Mouse (Mus musculus): ENCODE measurements around the gene Camk2g.

The Camk2g gene

DNA sequence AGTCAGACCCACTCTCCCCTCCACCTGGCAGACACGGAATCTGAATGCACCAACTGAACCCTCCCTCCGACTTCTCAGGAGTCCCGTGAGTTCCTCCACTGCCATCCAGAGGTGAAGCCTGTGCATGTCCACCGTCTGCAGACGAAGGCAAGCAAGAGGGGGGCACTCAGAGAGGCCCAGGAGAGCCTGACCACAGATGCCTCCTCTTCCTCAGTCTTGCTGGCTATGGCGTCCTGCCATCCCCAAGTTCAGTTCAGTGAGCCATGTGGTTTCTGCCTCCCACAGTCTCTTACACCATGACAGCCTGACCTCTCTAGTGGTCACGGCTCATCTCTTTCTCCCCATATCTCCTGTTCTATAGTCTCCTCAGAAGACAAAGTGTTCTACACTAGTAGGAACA lies 9.2 kb downstream of the Camk2g start:
- no peak for DNase-seq

DNA sequence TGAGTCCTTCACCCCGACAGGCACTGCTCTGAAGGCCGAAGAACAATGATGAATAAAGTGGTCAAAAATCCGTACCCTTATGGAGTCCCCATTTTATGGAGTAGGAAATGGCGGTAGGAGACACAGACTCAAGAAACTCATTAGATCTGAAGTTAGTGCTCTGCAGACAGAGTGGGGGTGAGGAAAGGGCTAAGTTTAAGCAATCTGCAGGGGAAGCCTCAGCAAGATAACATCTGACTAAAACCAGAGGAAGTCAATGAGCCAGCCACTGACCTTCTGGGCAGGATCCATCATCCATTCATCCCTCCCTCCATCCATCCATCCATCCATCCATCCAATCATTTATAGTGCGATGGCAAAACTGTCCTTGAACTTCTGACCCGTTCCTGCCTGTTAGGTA lies 10.4 kb downstream of the Camk2g start:
- DNase-seq, result no peak

DNA sequence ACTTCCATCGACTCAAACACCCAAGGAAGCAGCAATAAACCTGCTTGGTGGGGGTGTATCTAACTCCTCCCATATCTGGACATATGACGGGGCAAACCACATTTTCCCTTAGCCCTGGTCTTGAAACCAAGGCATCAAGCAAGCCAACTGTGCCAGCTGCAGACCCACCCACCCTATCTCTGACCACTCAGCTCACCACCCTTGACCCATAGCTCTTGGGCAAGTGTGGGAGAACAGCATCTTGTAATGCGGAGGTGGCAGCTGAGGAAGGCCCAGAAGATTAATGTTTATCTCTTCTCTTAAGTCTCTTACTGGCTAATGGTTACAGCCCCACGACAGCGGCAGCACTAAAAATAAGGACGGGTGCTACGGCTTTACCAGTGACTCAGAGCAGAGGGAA lies 11.0 kb downstream of the Camk2g start:
- no peak for DNase-seq

DNA sequence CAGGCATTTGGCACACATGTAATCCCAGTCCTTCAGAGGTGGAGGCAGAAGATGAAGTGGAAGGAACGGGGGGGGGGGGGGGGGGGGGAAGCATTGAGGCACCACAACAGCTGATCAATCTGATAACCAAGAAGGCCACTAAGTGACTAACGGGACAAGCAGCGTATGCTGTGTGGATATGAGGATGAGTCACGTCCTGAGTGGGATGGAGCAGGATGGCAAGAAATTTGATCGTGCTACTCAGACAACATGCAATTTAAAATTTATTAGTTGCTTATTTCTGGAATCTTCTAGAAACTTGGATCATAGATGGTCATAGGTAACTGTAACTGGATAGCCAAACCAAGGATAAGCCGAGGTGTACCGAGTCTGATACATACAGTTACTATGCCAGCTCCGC lies 13.7 kb downstream of the Camk2g start:
- no peak for DNase-seq

DNA sequence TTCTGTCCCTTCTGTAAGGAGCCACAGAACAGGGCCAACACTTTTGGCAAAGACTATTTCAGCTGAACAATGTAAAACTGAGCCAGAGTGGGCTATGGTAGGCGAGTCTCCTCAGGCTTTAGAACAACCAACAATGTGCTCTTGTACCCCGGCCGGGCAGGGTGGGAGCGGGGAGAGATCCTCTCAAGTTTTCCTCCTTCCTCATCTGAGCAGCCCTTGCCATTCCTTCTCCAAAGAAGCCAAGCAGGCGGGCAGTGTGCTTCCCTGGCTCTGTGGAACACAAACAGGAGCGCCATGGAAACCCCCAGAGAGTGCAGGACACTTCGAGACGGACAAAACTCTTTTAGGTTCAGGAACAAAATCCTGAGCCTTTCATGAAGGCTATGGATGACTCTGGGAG lies 15.4 kb downstream of the Camk2g start:
- DNase-seq, result no peak

DNA sequence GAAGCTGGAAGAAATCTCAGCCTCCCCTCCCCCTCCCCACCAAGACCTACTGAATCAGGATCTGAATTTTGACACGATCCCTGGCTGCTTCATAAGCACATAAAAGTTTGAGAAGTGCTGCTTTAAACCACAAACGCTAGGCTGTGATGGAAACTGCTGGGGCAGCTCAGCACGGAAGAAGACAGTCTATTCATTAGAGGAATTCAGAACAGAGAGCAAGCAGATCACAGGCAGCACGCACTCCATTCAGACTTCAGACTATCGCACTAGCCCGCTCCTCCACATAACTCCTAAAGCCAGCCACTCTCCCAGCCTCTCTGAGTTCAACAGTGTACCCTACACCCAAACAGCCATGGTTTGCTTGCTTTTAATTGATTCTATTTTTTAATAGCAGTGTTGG lies 18.2 kb downstream of the Camk2g start:
- no peak for DNase-seq

DNA sequence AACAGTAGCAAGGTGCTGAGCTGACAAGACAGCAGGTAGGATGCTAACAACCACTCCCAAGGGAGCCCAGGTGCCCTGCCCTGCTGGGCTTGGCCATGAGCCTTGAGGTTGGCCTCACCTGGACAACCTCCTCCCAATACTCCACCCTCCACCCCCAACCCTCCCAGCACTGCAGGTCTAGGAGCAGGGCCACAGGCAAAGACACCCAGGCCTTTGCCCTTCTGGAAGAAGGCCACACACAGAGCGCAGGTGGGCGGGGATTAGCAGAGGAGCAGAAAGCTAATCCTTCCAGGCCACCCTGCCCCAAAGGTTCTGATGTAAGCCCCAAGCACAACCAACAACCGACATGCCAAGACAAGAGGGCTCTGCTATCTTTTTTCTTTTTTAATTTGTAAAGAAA lies 20.5 kb downstream of the Camk2g start:
- no peak for DNase-seq

DNA sequence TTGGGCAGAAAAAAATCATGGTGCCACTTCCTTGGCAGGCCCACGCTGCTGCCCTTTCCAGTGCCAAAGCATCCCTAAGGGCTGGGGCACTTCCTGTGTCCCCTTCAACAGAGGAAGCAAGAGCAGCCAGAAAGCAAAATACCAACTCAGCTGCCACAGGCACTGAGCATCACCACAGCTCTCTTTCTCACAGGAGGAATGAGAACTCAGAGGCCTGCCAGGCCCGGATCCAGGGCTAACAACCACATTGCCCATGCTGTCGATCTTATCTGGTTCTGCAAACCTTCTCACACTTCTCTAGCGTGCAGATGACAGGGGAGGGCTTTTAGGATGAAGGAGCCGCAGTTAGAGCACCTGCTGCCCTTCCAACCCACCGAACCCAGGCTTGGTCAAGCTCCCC lies 21.1 kb downstream of the Camk2g start:
- peak; percentile 87 for DNase-seq

DNA sequence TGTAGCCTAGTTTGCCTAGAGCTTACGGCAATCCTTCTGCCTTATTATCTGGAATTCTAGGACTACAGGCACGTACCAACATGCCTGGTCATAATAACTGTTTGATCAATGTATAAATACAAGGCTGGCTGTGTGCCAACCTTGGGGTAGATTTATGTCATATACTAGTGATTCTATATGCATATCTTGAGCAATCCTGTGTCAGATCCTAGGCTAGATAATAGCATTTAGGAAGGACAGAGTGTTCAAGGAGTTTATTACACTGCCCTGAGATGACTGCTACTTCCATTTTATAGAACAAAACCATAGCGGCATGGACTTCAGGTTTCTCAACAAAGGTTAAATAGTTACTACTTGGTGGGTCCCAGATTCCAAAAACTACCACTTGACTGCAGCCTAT lies 21.9 kb downstream of the Camk2g start:
- no peak for DNase-seq

DNA sequence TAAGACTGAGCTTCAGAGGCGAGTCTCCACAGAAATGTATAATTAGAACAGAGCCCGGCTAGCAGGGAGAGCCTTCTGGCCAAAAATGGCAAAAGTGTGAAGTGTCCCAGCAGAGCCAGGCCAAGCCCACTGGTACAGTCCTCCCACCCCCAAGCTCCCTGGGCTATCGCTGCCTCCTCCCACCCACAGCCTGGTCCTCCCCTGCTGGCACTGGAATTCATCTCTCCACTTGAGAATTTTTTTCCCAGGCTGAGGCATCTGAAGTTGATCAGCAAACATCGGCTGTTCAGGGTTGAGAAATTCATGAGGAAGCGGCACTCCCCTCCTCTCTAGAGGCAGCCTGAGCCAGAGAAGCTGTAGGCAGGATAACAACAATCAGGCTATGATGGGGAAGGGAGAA lies 25.3 kb downstream of the Camk2g start:
- DNase-seq, result peak; percentile 96

DNA sequence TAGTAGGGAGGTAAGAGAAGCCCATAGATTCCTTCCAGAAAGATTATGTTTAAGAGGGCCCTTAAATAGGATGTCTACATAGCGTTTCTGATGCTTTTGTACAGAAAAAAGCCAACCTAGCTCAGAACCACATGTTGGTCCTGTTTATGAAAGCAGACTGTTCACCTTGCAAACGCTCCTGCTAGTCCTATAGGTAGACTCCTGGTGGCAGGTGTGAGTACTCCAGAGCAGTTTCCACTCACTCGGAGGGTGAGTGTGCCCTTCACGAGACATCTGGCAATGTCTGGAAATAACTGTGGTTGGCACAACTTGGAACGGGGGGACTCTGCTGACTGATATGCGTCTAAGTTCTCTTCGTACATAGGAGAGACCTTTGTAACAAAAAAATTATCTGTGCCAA lies 26.0 kb downstream of the Camk2g start:
- no peak for DNase-seq

DNA sequence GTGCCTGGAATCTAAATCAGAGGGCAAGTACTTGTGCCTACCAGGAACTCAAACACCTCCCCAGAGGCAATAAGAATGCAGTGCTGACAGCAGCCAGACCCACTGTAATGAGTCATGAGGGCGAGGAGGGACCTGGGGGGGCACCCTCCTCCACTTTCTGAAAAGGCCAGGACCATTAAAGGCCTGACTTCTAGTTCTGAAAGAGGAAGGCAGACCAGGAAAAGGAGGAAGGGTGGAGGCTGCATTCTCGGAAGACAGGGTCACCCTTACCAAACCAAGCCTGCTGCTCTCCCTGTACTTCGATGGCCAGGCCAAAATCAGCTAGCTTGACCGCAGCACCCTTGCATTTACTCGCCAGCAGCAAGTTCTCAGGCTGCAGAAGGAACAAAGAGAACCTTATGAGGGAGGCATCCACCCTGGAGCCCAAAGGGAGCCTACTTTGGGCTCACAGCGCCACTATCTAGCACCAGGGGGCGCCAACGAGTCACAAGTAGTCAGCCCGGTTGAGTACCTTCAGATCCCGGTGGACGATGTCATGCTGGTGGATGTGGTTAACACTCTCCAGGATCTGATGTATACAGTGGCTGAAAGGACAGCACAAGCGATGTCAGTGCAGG lies 28.1 kb downstream of the Camk2g start:
- peak; percentile 99 for DNase-seq

DNA sequence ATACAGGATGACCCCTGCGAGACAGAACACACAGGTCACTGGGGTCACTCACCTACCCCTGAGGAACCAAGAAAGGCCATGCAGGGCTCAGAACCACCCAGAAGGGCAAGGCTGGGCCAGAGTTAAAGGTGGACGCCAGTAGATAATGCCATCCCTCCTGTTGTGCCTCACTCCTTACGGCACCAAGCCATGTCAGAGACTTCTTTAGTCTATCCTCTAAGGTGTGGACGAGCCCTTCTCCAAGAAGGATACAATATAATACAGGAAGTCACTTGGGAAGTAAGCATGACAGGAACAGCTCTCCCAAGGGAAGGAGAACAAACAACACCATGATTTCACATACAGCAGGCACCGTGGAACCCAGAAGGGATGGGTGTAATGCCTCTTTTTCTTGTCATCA lies 28.9 kb downstream of the Camk2g start:
- DNase-seq, result peak; percentile 95

DNA sequence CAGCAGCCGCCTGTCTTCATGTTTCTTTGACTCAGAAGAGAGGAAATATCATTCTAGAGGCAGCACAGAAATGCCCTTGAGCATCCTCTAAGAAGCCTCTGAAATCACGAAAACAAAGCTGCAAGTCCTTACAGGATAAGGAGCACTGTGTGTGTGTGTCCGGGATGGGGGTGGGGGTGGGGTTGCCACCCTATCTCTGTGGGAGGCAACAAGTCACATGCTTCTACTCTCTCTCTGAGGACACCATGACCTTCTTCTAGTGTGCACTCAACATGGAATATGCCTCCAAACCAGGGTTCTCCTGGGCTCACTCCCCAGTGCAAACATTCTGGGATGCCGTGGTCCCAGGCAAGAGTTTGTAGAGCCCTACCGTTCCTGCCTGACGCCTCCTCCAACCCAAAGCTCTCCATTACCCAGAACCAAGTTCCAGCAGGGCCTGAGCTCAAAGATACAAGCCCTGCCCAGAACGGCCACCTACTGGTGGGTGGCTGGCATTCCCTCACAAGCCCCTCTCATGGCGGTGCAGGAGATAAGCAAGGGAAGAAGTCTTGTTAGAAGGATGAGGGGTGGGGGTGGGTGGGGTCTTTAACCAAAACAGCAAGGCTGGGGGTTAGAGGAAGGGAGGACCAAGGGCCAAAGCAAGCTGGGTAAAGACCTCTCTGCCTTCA lies 35.0 kb downstream of the Camk2g start:
- DNase-seq, result no peak

DNA sequence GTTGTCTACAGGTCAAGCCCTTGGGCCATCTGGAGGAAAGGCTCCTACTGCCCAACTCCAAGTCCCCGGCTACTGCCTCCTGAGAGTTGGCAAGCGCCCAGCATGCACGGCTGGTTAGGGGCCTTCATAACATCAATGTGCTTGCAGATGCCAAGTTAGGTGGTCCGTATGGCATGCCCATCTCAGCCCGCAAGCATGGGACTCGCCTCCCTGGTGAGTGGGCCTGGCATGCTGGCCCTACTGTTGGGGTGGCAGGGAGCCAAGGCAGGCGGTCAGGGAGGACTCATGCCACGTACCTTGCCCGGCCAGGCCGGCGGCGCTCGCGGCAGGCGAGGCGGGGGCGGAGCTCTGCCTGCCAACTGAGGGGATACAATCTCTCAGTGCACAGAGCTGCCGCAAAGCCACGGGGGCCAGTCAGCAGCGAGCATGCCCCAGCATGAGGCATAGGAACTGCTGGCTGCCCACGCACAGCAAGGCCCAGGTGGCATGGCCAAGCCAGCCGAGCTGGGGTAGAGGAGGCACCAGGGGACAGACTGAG lies 36.4 kb downstream of the Camk2g start:
- peak; percentile 97 for DNase-seq

DNA sequence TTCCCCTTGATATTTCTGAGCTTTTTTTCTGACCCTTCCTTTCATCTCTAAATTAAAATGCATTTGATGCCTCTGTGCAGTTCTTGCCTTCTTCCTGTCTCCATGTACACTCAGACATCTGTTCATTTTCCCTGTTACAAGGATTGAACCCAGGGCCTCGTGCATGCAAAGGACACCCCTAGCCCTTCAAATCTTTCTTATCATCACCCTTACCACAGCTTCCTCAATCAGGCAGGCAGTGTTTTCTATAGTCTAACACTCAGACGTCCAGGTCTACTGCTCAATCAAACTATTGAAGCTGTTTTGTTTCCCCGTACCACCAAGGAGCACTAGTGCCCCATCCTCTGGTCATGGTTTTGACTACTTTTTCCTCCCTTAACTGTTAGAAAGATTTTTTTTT lies 40.1 kb downstream of the Camk2g start:
- DNase-seq, result no peak

DNA sequence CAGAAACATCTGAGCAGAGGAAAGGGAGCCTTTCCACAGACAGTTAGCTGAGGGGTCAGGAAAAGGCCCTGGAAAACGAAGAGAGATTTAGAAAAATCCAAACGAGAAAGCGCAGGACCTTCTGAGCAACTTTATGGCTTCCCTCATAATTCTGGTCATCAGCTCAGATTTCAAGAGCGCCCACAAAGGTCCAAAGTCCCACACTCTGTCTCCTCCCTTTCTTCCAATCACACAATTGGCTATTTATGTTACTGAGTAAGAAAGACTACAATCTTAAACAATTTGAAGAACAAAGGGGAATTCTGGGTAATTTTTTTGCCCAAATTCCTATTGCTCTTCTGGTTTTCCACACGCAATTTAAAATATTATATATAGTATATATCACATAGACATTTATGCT lies 43.4 kb downstream of the Camk2g start:
- DNase-seq, result no peak

DNA sequence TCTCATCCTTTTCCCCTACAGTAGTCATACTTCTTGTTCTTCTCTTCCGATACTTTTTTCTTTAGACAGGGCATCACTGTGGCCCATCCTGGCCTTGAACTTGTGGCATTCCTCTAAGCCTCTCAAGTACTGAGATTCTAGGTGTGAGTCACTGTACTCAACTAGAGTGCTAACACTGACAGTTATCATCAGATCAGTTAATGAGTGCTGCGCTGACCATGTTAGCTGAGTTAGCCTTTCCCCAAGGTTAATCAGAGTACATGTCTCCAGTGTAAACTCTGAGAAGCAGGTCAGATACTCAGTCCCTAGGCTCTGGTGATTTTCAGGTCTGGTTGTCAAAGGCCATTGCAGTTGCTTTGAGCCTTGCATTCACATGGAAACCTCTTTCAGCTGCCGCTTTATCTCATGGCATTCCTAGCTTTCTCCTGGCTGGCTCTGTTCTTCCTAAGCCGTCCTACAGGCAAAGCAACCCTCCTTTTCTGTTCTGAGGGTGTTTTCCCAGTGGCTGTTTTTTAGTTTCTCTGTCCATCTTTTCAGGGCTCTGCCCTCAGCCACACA lies 44.3 kb downstream of the Camk2g start:
- no peak for DNase-seq

DNA sequence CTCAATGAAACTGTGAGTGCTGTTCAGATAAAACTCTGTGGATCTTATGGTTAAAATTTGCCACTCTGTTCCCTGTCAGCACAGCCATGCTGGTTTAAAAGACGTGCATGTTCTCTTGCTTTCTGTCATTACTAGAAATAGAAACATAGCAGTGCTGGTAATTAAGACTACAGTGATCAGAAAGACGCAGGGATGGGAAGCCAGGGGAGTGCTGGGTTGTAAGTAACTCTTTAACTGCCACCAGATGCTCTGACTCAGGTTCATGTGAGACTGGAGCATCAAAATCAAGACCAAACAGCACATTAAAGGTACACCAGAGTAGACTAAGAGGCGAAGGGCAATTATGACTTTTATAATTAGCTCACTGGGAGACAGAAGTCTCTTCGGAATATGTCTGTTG lies 45.5 kb downstream of the Camk2g start:
- no peak for DNase-seq

DNA sequence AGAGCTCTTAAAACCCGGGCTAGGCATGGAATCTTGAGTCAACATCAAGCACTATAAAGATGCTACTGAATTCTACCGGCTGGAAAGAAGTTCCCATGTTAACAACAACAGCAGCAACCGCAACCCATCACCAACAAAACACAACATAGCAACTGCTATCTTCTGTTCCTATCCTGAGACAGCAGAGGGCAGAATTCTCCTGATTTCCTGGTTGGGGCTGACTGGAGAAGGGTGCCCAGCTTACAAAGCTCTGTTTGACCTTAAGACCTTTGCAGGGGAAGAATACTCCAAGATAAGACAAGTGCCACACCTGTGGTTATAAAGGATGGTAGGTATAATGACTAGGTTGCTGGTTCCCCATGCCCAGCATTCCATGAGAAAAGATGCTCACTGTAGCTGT lies 47.0 kb downstream of the Camk2g start:
- DNase-seq, result peak; percentile 78

DNA sequence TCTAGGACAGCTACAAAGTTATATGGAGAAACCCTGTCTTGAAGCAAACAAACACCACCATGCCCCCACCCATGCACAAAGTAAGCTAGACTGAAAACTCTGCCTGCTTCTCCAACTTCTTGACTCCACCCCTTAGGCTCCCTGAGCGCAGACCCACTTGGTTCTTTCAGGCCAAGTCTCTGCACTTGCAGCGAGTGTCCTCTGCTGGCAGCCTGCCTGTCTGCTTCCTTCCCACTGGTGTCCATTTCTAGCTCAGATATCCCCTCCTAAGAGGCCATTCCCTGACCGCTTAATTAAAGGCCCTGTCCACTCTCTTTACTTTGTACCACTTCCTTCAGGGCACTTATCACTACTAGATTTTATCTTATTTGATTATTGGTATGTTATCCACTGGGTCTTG lies 50.3 kb downstream of the Camk2g start:
- DNase-seq, result peak; percentile 93

DNA sequence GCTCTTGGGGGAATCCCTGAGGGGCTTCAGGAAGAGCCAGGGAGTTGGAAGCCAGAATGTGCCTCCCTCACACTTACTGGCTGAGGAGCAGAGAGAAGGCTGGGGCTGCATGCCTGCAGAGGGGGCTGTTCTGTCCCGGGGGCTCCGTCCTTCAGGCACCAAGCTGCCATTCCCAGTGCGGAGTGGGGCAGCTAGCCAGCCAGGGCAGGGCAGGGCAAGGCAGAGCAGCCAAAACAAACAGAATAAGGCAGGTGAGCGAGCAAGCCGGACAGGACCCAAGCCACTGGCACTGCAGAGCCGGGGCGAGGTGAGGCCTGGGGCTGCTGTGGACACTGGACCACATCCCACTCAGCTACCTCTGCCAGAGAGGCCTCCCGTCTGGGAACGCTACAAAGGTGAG lies 52.6 kb downstream of the Camk2g start:
- peak; percentile 91 for DNase-seq

DNA sequence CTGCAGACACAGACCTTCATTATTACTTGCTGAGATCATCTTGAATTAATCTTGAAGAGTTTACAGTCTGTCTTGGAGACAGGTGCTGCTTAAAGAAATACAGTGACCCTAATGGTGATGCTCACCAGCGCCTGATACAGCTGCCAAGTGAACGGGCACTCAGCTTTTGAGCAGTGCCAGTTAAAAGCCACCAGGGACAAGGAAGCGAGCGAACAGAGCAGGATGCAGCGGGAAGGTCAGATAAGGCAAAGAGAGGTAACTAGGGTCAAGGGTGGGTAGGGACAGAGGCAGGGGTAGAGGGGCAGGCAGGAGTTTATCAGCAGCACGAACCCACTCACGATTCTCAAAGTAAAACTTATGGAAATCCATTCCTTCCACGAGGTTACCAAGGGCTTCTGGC lies 55.4 kb downstream of the Camk2g start:
- DNase-seq, result peak; percentile 91

DNA sequence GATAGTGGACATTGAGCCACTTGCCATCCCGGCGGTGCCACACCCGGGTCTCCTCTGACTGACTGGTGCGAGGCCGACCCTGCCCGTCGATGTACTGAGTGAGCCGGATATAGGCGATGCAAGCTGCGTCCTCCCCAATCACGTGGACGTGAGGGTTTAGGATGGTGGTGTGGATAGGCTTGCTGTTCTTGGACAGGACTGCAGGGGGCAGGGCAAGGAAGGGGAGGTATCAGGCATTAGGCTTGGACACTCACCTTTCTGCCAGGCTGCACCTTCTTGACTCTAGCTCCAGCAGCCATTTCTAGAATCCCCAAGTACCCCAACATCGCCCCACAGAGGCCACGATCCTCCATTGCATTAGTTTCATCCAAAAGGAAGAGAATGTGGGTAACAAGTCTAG lies 56.6 kb downstream of the Camk2g start:
- DNase-seq, result peak; percentile 97

All from heart, adult 11 months (tissue).